Mouse (Mus musculus): Measurements from ENCODE around the gene Vmn2r69. TPM values are rescaled to one million over a fixed set of nuclear protein-coding genes. Genes with fewer than 3 reads are reported as not detected.

Vmn2r69 gene
- not detected in 2 replicates for polyA plus RNA-seq (2015; fragmentation: Nextera tagmentation; extraction: Ambion mirVana)

GRCm38 (mm10) chr7:85415820-85416219 is at the start of gene Vmn2r69:
Gene Vmn2r69 (minus strand): TSS chr7:85415920.
- H3K9ac ChIP-seq = no peak within 1 kb of the TSS
- ATAC-seq (ENCODE audit: borderline replicate concordance, extremely low read depth, low FRiP score, low TSS enrichment) = no peak
- WGBS = 65% methylated on average over 3 of the region's 3 CpGs

More at GRCm38 (mm10) chr7:85415820-85416219, at the start of gene Vmn2r69:
- Histone ChIP-seq H3K27me3 (no peaks in the 10 kb centered on the region), H3K4me1 (no peaks in the 10 kb centered on the region), H3K9me3 (no peaks in the 10 kb centered on the region), H3K27ac (no peak within 1 kb of the TSS), H3K4me2 (no peak within 1 kb of the TSS), H3K36me3 (no peaks in the 10 kb centered on the region), H3K4me3 (no peak within 1 kb of the TSS)

Other genes with a start within 250 kb of the Vmn2r69 start
- gene Vmn2r68, start 178.1 kb downstream of the Vmn2r69 start, polyA plus RNA-seq (2015; fragmentation: Nextera tagmentation; extraction: Ambion mirVana) = not detected in 2 replicates
- gene Vmn2r71, start 147.2 kb upstream of the Vmn2r69 start, polyA plus RNA-seq (2015; fragmentation: Nextera tagmentation; extraction: Ambion mirVana) = not detected in 2 replicates
- gene Vmn2r70, start 153.3 kb upstream of the Vmn2r69 start, polyA plus RNA-seq (2015; fragmentation: Nextera tagmentation; extraction: Ambion mirVana) = not detected in 2 replicates

Measured in lung, embryonic 15.5 days (tissue).